Mouse (Mus musculus): Measurements from ENCODE around the gene Tvp23a.

DNA sequence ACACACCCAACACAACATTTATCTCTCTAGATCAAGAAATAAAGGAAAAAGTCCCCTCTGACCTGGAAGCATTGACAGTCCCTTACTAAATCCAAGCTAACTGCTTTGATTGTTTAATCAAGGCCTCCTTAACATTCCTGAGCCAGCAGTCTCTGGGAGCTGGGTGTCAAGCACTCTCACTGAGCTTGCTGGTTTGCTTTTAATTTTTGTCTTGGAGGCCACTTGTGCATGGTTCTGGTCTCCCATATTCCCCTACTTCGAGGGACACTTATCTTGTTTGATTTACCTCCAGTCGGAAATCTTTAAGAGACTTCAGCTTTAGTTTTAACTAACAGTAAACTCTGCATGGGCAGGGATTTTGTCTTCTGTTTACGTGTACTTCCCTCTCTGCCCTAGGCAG lies 27.8 kb upstream of the Tvp23a start:
- no peak for TF ChIP-seq POLR2A (IDR thresholded peaks at IDR 0.05; ENCODE audit: borderline replicate concordance, extremely low read depth, low read depth, low read length)
- TF ChIP-seq CTCF (IDR thresholded peaks at IDR 0.05; ENCODE audit: insufficient read depth, low read length), result no peak
